Mouse (Mus musculus) spleen, postnatal 14 days (tissue): ENCODE data around the gene Armt1.

Experiments
- DNase-seq, 2 experiments: peaks; one replicate each; pipeline ENCODE4 v3.0.0; 2021 to 2022; ENCODE audit warnings: low spot score in 2 of 2

The Armt1 gene

DNA sequence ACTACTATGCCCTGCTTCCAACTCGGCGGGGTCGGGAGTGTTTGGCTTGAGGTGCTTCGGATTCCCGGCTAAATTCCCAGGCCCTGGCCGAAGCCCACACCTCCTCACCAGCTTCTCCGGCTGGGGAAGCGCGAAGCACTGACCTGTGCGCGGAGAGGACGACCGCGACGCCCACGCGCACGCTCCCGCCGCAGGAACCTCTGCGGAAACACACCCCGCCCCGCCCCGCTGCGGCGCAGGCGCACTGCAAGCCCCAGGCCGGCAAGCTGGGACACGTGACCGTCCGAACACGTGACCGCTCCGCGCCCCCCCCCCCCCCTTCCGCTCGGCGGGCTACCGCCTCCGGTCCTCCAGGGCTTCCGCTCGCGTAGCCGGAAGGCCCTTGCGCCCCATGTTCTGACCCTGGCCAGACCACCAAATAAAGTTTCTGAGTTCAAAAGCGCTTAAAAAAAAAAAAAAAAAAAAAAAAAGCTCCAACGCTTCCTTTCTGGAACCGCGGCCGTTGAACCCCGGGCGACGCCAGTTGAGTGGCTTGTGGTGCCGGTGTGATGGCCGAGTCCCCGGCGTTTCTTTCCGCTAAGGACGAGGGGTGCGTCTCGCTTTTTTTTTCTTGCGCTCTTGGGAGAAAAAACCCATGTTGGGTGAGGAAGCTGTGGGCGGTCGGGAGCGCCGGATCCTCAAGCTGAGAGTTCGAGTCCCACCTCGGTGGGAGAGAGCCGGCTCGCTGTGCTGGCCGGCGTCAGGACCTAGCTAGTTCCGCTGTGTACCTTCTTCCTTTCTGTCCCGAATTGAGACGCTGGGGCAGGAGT lies at the start of gene Armt1, which contains the start of gene Rmnd1:
Armt1 (plus strand) TSS at position 345 of the 809 bp plus-strand sequence.
Rmnd1 (minus strand) TSS at position 266 of the 809 bp plus-strand sequence.
- peak; percentile 89 to 93 for DNase-seq

DNA sequence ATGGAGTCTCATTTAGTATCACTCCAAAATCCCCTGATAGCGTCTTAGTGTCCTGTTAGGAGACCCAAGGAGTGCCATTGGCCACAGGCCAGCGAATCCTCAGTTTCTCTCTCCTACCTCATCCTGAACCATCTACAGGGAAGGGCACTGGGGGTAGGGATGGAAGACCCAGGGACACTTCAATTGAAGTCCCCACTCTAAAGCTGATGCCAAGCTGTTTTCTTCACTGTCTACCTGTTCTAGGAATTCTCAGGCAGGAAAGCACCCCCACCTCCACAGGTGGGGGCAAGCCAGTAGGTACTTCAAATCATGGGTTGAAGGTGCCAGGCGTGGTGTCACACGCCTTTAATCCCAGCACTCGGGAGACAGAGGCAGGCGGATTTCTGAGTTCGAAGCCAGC lies 48.0 kb upstream of the Armt1 start:
- no peak for DNase-seq

DNA sequence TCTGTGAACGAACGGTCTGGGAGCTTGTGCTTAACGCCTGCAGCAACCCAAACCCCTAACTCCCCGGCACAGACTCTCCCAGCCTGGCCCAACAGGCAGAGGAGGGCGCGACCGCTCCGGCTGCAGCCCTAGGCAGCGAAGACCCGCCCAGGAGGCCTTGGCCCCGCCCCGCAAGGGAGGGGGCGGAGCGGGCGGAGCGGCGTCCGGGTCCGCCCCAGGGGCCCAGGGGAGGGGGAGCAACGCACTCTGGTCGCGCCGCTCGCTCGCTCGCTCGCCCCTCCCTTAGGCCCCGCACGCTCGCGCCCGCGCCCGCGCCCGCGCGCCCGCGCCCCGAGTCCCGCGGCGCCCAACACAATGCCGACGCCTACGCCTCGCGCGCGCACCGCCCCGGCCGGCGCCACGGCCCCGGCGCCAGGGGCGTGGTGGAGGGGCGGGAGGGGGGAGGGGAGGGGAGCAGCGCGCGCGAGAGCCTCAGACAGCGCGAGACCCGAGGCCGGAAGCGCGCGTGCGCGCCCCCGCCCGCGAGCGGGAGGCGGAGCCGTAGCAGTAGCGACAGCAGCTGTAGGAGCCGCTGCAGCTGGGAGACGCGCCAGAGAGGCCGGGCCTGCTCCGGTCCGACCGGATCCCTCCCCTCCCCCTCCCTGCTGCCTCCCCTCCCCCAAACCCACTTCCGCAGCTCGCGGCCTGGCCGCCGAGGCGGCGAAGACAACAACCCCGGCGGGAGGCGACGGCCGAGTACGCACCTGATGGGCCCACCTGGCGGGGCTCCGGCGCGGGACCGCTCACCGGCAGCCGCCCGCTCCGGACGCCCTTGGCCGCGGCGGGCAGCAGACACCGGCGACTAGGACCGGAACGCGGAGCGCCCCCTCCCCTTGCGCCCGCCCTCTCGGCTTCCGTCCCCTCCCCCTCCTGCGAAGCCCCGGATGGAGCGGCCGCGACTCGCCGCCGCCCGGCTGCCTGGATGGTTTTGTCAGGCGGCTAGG lies 45.4 kb upstream of the Armt1 start:
- peak; percentile 86 to 90 for DNase-seq

DNA sequence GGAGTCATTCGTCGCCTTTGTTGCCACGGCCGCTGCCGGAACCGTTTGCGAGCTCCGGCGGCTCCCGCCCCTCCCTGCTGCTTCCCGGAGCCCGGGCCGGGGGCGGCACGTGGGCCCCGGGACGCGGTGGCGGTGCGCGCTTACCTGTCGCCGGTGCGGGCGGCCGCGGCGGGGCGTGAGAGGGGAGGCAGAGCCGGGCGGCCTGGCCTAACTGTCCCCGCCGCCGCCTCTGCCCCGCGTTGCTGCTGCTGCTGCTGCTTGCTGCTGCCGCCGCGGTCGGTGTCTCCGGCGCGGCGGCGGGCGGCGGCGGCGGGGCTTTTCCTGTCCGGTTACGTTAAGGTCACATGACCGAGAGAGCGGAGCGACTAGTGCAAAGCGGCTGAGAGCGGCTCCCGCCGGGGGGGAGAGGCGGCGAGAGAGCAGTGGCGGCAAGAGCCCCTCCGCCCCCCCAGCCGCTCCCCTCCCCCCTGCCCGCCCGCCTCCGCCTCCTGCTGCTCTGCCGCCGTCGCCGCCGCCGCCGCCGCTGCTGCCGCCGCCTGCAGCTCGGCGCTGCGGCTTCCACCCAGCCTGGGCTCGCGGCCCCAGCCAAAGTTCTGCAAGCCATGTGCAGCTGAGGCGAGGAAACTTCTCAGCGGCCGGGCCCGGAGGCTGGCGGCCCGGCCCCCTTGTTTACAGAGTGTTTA lies 44.4 kb upstream of the Armt1 start, which contains the start of gene Zbtb2:
Zbtb2 (minus strand) TSS at position 408 of the 683 bp plus-strand sequence.
- peak; percentile 39 to 56 for DNase-seq

DNA sequence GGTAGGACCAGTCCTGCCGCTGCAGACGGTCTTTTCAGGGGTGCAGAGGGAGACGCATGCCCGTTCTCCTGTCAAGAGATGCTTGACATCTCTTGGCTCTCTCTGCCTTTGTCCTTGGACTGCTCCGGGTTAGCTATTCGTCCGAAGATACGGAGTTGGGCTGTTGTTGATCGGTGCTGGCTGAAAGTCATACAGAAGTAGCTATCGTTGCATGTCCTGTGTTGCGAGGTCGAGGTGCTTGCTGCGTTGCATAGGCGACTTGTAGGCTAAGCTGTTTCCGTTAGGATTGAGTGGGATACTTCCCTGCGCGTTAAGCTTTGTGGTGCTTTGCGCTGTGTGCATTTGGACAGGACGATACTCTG lies 43.9 kb upstream of the Armt1 start:
- no peak for DNase-seq

DNA sequence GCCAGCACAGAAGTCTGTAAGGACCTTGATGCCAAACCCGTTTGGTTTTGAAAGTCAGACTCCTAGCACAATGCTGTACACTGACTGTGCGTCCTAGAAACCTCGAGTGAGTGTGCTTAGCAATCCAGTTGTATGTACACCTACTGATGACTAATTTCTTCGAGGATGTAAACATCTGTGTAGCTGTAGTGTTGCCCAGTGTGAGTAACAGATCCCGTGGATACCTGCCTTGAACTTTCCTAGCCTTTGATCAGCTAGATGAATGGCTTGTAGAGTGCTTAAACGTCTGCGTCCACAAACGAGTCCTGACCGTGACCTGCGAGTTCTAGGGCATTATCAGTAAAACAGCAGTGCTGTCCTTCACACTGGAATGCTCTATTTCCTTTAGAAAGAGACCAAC lies 43.2 kb upstream of the Armt1 start:
- DNase-seq = no peak

DNA sequence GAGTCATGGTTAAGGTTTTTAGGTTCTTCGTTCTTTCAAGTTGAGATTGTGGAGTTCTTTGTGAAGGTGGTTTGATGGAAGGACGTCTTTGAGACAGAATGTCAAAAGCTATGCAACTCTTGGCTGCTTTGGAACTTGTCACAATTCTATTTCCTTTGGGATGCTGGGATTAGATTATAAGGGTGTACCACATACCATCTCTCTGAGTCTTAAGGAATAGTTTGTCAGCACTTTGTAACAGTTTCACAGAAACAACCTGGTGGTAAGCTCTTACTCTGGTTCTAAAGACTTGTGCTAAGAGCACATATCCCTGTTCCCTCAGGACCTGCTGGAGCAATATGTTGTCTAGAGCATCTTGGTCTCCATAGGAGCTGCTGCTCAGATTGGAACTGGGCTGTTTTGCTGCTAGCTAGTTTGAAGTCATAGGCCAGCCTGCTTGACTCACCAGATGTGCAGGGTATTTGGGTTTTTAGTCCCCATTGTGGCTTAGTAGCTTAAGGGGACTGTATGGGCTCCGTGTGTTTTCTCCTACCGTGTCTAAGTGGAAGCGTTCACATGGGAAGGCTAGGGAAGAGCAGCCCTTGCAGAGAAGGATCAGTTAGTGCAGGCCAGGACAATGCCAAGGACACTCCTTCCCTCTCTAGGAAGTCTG lies 42.7 kb upstream of the Armt1 start:
- no peak for DNase-seq

DNA sequence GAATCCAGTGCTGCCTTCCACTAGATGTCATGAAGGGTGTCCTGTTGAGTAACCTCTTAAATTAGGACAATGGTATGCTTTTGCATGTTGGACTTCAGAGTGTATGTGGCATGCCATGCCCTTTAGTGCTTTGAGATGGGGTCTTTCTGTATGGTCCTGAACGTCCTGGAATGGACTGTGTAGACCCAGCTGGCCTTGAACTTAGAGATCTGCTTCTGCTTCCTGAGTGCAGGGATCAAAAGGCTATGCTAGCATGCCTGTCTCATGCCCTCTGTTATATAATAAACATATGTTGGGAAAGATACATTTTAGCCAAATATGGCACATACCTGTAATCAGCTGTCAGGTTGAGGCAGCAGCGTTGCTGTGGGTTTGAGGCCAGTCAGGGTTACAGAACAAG lies 41.7 kb upstream of the Armt1 start:
- DNase-seq = no peak

DNA sequence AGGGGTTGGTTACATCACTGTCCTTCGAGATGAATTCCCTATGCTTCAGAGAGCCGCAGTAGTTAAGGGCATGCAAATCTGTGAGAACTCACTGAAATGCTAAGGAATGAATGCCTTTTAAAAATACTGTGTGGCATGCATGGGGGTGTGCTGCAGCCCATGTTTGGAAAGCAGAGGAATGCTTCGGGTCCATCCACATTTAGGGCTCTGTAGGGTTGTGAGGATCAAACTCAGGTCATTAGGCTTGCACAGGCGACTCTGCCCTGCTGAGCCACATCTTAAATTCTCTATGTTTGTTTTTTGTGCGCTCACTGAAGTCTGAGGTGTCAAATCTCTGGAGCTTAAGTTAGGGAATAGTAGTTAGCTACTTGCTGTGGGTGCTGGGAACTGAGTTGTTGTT lies 41.2 kb upstream of the Armt1 start:
- no peak for DNase-seq

DNA sequence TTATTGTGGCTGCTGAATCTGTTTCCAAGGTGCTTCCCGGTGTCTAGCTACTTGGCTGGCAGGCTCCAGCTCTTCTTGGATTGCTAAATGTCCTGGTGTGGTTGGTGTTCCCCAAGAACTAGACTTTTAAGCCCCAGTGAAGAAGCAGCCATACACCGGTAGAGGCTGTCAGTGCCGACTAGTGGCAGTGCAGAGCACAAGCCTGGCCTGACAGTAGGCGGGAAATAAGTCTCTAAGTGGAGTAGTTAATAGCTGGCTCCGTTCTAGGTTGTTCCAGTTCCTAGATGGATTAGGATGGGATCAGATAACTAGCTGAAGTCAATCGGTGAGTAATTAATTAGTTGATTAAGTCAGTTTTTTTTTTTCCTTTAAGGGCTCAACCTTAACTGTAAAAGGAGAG lies 40.4 kb upstream of the Armt1 start:
- DNase-seq = no peak

DNA sequence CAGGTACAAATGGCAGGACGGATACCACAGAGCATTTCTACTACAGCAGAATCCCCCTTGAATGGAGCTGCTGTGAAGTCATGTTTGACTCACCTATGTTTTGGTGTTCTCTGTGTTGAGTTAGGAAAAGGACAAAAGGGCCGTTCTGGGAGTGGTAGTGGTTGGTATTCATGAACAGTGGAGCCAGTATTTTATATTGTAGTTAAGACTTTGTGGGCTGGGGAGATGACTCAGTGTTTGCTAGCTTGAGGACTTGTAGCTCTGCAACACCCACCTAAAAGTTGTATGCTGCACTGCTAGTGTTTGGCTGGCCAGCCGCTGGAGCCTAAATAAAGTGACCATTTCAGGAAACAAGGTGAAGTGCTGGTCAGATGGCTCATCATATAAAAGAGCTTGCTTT lies 36.9 kb upstream of the Armt1 start:
- DNase-seq = no peak

DNA sequence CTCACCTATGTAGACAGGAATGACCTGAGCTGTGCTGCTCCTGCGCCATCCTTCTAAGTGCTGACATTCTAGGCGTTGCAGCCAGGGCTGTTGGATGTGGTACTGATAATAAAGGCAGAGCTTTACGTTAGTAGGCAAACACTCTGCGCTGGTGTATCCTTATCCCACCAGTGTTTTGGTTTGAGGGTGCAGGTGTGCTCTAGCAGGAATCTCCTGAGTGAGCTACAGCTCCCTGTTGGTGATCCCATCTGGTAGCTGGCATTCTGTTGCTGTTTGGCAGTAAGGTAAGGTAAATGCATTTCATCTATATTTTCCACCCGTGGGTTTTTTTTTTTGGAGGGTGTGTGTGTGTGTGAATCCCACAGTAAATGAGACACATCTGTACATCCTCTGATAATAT lies 34.2 kb upstream of the Armt1 start:
- no peak for DNase-seq

DNA sequence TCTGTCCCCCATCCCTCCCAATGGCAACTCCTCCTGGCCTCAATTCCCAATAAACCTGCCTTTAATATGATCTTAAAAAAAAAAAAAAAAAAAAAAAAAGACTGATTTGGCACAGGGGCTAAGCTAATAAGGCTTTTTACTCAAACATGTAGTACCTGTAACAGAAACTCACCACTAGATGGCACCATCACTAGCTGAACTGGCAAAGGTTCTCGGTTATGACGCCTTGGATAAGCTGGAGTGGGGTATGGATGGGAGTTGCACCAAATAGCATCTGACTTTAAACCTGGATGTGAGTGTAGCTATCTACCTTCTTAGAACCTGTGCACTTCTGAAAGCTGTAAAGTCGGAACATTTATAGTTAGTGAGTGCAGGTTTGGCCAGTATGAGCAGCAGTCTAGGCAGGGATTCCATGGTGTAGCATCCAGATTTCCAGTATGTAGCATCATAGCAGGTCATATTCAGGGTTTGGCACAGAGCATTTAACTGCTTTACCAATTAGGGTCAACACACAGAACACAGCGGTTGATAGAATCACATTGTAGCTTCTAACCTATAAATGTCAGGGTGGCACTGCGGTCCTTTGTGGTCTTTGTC lies 27.3 kb upstream of the Armt1 start:
- DNase-seq = peak in 1 of 2 experiments; percentile 20

DNA sequence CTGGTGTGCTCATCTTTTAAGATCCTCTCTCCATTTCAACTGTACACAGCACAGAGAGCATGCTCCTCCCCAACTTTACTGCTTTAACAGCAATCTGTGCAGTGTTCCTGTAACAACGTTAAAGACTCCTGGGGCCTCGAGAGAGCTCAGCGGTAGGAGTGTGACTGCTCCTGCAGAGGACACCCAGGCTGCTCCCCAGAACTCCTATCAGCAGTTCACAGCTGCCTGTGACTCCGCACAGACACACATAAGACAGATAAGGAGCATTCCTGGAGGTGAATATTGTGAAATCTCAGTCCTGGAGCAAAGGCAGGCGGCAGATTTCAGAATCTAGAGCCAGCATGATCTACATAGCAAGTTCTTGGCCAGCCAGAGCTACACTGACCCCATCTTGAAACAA lies 26.8 kb upstream of the Armt1 start:
- no peak for DNase-seq

DNA sequence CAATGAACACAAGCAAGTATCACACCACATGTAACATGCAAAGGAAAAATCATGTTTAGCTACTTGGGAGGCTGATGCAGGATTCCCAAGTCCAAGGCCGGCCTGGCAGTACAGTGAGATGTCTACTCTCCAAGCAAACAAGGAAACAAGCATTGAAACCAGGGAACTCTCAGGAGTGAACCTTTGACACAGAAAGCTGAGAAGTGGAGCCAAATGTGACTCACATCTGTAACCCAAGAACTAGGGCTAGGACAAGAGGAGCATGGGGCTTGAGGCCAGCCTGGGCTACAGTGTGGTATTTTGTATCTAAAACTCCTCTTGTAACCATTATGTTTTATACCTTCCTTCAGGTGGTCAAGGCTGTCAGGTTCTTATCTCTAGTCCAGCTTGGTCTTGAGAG lies 25.1 kb upstream of the Armt1 start:
- DNase-seq = no peak

DNA sequence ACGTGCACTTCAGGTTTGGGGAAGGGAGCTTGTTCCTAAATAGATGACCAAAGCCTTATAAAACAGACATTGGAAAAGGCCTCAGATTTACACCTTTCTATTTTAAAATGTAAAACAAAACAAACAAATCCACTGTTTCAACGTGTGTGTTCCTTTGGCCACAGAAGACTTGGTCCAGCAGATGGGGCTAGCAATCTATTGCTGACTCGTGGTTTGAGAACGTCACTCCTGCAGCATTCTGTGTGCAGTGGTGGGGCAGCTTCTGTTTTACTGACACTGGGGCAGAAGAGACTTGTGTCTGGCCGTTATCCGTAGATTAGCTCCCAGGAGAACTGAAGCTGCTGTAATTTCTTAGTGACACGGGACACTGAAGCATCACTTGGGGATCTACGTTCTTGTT lies 7.0 kb upstream of the Armt1 start:
- DNase-seq = no peak

DNA sequence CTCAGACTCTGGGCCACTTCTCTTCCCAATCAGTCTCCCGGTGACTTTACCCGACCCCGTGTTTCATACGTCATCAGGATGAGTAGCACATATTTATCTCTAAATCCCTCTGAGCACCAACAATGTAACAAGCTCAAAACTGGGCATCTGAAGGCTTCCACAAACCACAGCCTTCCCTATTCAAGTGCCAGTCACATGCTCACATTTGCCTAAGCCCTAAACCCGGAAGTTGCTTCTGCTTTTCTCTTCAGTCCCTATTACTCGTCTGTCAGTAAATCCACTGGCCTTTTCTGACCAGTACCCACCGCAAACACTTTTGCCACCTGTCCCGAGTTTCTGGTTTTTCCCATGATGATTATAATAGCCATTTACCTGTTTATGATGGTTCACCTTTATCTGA lies 1.9 kb upstream of the Armt1 start:
- DNase-seq = no peak

DNA sequence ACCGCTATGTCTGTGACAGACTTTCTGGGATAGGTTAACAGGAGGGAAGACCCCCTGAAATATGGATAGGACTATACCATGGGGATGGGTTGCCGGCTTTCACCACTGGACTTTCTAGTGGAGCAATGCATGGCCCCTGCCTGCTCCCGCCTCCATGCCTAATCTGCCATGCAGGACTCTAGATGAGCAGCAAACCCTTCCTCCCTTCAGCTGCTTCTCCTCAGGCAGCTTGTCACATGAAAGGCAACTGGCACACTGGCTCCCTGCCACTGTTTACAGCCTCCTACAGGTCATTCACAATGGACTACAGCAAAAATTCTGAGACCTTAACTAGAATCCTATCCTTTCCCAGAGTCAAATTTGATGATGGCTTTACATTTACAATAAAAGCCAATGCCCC lies 1.4 kb upstream of the Armt1 start:
- DNase-seq = no peak

DNA sequence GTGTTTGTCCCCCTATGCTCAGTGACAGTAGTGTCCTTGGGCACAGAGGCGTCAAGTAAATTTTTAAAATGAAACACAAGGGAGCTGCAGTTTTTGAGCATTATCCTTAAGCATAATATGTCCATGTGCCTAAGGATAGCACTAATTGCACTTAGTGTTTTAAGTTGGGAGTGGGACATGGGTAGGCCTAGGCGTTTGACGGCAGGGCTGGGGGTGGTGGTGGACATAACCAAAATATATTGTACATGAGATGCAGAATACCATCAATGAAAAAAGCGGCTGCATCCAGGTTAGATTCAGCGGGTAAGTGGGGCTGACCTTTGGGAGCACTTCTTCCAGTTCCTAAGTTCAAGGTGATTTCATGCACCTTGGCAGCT lies 533 bp upstream of the Armt1 start:
- no peak for DNase-seq

DNA sequence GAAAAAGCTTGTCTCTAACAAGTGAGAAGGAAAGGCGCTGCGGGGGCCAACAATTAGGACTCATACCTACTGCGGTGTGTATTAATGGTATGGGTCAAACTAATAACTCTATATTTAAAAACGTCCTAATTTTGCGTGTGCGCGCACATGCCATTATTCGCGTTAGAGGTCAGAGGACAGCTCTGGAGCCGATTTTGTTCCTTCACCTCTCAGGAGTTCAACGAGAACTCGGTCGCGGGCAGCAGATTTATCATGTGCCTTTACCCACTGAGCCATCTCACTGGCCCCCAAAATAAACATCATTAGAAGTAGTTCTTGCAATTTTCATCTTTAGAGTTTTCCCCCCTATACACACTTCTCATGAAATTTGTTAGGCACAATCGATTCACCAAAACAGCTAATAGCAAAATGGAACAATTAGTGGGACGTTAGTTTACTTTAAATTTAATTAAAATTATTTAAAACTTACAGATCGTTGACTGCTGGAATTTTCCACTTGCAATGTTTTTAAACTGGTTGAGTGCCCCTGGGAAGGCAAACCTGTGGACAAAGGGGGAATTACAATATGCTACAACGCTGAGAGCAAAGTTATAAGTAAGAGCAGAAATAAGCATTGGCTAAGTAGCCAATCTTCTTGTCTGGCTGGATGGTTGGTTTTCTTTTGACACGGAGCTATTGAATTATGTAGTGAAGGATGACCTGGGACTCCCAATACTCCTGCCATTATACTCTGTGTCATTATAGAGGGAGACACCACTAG lies 909 bp downstream of the Armt1 start:
- no peak for DNase-seq
